ENCODE assay signal across 11 mouse cellular contexts in genomic region chr7:112202843-112203242, GRCm38 (mm10). TPM values are rescaled to one million over a fixed set of nuclear protein-coding genes. Genes with fewer than 3 reads are reported as not detected.
DNase-seq lines count a peak whose midpoint lies in the region; ATAC-seq and TF ChIP-seq lines count a peak whose summit lies in the region.
"Had no signal": no experiment of that assay in that cellular context is flagged by ENCODE, and none has a peak within 500 bp of the region (broad histone marks: within the 10 kb centered on the region; RNA-seq: fewer than 3 reads in every experiment).

No protein-coding gene starts in this region.

- H3K27ac ChIP-seq in left cerebral cortex, adult 2 months = peak overlapping the region; percentile 93
- H3K27ac ChIP-seq: hindbrain, embryonic 15.5 days; midbrain, embryonic 10.5 days had no signal

- no peak overlapping the region for H3ac ChIP-seq in myocyte (ENCODE audit: control insufficient read depth, insufficient read length)

- H3K4me3 ChIP-seq in left cerebral cortex, adult 2 months = no peak overlapping the region
- H3K4me3 ChIP-seq in myocyte = no peak overlapping the region
- H3K4me3 ChIP-seq: hindbrain, embryonic 15.5 days; midbrain, embryonic 10.5 days had no signal

- no peak for TF ChIP-seq POLR2A in myocyte (IDR thresholded peaks at IDR 0.05; ENCODE audit: insufficient read length, low read depth)

- ATAC-seq in frontal cortex, adult (ENCODE audit: low TSS enrichment) = peak; percentile 48
- ATAC-seq: forebrain, embryonic 16.5 days had no signal

- peak overlapping the region; percentile 85 for H3K4me2 ChIP-seq in myocyte (ENCODE audit: low read depth)
- H3K4me2 ChIP-seq: hindbrain, embryonic 15.5 days had no signal

- TF ChIP-seq CTCF in left cerebral cortex, adult 2 months (IDR thresholded peaks at IDR 0.05) = no peak

- no peaks in the 10 kb centered on the region for H3K79me2 ChIP-seq in myocyte (ENCODE audit: control insufficient read depth, insufficient read depth)

- intact Hi-C loops in left cerebral cortex, adult 2 months (cut with DNase I) = loop anchor here (1.0 kb wide), 2 partner anchors 20 to 38 kb away; no protein-coding TSS in a partner anchor
- intact Hi-C loops in left cerebral cortex, postnatal 10 days (cut with DNase I) = no loop called here

- H3K36me3 ChIP-seq in myocyte (ENCODE audit: control insufficient read depth, insufficient read depth) = no peaks in the 10 kb centered on the region
- H3K36me3 ChIP-seq: hindbrain, embryonic 15.5 days; midbrain, embryonic 10.5 days had no signal

- H3K27me3 ChIP-seq in myocyte (ENCODE audit: control insufficient read depth, insufficient read depth, insufficient read length) = no peaks in the 10 kb centered on the region
- H3K27me3 ChIP-seq: hindbrain, embryonic 15.5 days had no signal

- no peak for DNase-seq in frontal cortex, postnatal 10 days (ENCODE audit: low spot score in 2 of 2)
- DNase-seq in left cerebral cortex, adult 2 months (ENCODE audit: extremely low spot score in 1 of 2, low spot score in 2 of 2) = peak in 1 of 2 experiments; percentile 60
- DNase-seq in left cerebral cortex, postnatal 10 days (ENCODE audit: extremely low spot score in 1 of 2, low spot score in 2 of 2) = no peak
- DNase-seq in NIH3T3 (ENCODE audit: low read depth) = peak; percentile 71
- no peak for DNase-seq in testis, postnatal 10 days (ENCODE audit: low spot score)
- DNase-seq: thymus, adult 2 months had no signal

TF ChIP-seq in myocyte, 11 proteins besides CTCF, POLR2A, EP300 and RAD21:
- TF ChIP-seq E2F4 (IDR thresholded peaks at IDR 0.05; ENCODE audit: insufficient read depth) = no peak
- peak; percentile 14; the same call in 1 of the 2 replicates for TF ChIP-seq CEBPB (IDR thresholded peaks at IDR 0.05; ENCODE audit: insufficient read depth, poor library complexity, severe bottlenecking)

RNA-seq across cellular contexts. Expression of gene Mical2, which starts 22.8 kb away (rescaled TPM):
- 100 to 1,000 TPM; 652 to 703 TPM for total RNA-seq in left cerebral cortex, adult 2 months (2021)
- total RNA-seq in left cerebral cortex, postnatal 10 days (2021) = 100 to 1,000 TPM; 300 to 329 TPM
- 34.8 TPM for polyA plus RNA-seq in myocyte (2012; fragmentation: generic; extraction: Trizol)

RNA-seq across cellular contexts. Expression of gene Dkk3, which starts 44.0 kb away (rescaled TPM):
- 100 to 1,000 TPM; 164 to 198 TPM for total RNA-seq in left cerebral cortex, adult 2 months (2021)
- 10 to 100 TPM; 72.5 to 93.3 TPM for total RNA-seq in left cerebral cortex, postnatal 10 days (2021)
- polyA plus RNA-seq in myocyte (2012; fragmentation: generic; extraction: Trizol) = 0.10 TPM
